Mouse (Mus musculus): ENCODE measurements around the gene Tmem11.
"Not testable (repeated sequence)": the region's sequence is repeated elsewhere in the genome, so short reads cannot be mapped to it uniquely, and the experiment has no call there.

Gene Tmem11

DNA sequence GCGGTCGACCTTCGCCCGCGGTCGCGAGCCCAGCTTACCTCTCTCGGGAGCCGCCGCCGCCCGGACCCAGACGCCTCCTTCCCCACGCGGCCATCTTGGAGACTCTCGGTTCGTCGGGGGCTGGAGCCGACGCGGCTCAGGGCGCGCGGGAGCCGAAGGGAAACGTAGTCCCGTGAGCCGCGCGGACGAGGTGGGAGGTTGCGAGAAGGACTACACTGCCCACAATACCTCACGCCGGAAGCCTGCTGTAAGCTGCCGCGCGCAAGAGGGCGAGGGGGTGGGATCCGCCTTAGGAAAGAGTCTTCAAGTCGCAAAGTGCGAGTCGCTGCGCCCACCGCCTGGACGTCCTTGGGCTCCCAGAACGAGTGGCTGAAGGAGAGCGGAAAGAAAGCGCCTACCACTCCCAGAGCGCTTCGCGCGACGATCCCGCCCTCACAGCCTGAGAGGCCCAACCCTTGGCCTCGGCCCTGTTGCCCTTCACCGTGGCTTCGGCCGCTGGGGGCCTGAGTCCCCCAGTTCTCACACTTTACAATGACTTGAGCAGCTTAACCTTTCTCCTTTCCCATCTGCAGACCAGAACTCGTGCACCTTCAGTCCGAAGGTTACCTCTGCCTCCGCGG is at the start of gene Tmem11:
Tmem11 (minus strand) TSS at position 598 of the 620 bp plus-strand sequence.
- DNase-seq = peak; percentile 91 to 92

DNA sequence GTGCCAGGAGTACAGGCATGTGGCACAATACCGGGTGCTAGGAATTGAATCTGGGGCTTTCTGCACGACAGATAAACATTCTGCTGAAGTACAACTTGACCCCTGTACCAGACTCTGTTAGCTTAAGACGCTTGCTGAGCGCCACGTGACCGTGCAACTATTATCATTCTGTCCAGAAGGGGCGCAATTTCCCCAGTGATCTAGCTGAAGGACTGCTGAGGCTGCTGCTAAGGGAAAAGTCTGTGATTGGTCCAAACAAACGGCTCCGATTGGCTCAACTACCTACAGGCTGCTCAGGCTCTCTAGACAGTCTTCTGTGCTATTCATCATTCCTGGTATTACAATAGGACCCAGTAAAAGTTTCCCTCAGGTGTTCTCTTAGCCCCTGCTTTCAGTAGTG is 48.2 kb upstream of the Tmem11 start:
- peak; percentile 89 to 97 for DNase-seq

DNA sequence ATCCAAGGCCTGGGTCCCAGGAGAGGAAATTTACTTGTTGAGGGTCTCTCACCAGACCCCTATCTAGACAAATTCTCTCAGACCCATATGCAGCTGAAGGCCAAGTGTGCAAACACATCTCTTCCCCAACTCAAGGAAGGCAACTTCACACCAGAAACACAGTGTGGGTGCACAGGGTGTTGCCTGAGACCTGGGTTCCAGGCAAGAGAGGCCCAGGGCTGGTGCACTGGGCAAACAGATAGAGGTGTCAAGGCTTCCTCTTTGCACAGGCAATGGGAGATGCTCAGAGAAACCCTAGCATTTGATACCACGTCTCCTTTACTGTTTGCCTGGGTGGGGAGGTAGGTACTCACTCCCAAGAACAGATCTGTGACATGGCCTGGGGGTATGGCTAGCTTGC is 45.9 kb upstream of the Tmem11 start:
- DNase-seq = no peak

DNA sequence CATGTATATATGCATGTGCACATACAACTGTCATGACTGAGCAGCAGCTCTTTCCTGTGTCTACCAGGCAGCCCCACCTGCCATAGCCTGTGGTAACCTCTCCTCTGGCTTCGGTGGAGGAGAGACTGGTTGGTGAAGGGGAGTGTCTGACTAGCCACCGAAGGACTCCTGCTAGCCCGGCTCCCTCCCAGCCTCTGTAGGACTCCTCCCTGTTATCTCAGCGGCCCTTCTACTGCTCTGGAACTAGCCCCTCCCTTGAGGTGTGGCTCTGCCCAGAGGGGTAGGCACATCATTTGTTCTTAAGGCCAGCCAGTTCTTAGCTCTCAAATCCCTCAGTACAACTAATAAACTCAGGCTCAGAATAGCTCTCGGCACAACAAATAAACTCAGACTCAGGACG is 45.4 kb upstream of the Tmem11 start:
- DNase-seq = no peak

DNA sequence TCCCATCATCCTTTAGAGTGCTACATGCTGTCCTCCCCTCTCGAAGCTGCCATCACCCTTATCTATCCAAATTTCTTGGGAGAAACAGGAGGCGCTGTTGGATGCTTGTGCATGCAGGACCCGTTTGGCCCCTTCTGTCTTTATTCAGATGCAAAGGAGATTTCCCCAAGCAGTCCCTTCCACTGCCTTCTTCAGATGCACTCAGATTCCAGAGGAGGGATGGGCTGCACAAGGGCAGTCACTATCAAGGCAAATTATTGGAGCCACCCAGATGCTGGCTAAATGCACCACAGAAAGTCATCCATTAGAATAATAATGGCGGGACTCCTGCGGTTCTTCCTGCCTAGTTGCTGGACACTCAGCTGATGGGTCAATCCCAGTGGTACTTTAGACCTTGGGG is 43.9 kb upstream of the Tmem11 start:
- no peak for DNase-seq

DNA sequence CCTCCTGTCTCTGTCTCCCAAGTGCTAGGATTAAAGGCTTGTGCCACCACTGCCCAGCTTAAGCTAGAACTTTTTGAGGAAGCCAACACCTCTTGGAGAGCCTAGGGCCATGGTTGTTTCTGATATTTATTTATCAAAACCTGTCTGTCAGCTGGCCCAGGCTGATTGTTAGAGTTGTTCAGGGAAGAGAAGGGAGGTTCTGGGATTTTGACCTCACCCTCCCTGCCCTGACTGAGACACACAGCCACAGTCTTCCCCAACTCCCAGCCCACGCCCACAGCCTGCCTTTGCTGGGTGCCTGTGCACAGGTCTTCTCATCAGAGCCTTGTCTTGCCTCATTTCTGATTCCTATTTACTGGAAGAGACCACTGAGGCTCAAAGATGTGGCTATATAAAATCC is 43.1 kb upstream of the Tmem11 start:
- no peak for DNase-seq

DNA sequence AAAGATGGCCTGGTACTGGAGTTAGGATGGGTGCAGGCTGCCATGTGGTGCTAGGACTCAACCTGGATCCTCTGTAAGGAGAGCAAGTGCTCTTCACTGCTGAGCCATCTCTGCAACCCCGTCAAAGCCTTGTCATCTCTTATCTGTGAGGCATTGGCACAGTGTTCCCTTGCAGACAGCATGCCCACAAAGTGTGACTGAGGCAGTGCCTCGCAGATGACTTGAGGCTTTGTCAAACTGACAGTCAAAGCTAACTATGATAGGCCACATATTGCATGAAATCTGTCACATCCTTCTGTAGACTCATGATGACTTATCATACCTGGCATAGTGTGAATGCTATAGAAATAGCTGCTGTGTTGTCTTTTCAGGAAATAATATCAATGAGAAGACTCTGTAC is 40.9 kb upstream of the Tmem11 start:
- no peak for DNase-seq

DNA sequence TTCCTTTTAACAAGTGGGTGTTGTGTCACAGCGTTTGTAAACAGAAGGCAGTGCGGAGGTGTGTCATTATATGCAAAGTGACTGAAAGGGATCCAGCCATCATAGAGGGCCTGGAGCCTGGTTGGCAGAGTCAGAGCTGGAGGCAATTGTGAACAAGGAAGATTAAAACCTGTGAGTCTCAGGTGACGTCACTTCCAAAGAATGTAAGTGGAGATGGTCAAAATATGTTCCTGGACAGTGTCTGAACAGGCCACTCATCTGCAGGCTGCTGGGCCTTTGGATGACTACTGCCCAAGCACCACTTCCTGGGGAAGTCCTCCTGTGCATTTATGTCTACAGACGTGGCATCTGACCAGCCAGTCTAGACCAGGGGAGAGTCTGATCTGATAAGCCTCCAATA is 36.1 kb upstream of the Tmem11 start:
- DNase-seq = no peak

DNA sequence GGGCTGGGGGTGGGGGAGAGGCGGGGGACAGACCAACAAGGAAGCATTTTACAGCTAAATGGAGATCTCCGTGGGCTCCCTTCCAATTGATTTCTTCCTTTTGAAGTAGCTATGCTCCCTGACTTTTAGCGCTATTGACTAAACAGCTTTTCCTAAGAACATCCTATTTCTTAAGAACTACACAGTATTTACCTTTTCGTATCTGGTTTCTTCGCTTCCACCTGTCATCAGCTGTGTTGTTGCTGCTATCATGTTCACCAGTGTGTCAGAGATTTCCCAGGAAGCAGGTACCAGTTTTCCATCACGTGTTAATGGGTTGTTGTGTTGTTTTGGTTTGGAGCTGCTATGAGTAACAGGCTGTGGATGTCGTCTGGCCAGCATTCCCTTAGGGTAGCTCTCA is 35.4 kb upstream of the Tmem11 start, which contains the start of gene Natd1:
Natd1 (minus strand) TSS at position 260 of the 400 bp plus-strand sequence.
- DNase-seq = no peak

DNA sequence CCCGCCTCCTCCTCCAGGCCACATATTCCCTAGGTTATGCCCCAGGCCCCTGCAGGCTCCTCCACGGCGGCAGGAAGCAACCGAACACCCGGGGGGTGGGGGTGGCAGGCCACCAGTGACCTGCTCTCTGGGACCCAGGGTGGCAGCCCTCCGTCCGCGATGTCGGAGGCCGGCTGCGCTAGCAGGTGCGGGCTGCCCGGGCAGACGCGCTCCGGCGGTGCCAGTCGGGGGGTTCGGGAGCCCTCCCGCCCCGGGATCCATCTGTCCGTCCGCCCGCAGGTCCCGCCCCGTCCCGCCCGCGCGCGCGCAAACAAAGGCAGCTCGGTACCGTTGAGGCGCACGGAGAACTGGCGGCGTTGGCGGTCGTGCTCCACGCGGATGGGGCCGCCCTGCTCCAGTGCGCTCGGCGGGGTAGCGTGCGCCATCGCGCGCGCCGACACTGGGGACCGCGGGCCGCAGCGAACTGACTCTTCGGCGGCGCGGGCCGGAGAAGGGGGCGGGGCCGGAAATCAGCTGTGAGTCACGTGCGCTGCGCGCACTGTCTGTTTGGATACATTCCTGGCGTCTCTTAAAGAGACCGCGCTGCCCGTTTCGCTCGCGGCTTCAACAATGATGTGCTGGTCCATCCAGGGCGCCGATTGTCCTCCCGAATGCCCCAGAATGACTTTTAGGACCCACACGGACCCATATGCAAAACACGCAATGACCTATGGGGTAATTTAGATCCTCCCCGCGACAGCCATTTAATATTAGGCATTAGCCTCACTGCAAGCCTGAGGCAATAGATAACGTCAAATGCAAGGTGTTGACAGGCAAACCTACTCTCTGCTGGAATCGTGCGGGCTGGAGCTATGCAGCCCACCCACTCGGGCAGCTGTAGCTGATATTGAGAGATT is 34.5 kb upstream of the Tmem11 start:
- DNase-seq = peak; percentile 94 to 95

DNA sequence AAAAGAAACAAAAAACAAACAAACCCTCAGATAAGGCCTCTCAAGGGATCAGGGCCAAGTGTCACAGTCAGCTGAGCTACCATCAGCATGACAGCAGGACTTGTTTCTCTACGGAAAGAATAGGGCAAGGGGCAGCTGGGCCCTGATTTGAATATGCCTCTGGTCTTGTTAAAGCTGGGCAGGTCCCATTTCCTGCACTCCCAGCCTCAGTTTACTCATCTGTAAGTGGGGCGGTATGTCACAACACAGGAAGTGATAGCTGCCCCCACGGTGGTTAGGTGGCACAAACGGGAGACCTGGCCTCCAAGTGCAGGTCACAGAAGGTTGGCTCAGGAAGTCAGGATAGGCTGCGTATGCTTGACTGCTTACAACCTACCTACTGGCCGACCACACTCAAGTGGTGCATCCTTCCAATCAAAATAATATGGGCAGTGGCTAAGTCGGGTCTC is 33.5 kb upstream of the Tmem11 start:
- DNase-seq = no peak

DNA sequence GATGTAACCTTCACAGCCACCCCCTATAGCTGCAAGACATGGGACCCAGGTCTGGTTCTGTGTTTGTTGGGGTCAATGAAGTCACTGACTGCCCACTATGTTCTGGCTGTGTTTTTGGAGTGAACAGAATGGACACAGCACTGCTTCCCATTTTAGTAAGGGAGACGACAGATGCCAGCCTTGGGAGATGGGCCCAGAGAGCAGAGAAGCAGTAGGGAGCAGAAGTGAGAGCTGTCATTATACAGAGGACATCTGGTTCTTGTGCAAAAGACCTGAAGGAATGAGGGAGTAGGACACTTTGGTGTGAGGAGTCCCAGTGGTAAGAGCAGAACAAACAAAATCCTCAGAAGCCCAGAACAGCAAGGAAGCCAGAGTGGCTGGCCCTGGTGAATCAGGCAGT is 30.6 kb upstream of the Tmem11 start:
- no peak for DNase-seq

DNA sequence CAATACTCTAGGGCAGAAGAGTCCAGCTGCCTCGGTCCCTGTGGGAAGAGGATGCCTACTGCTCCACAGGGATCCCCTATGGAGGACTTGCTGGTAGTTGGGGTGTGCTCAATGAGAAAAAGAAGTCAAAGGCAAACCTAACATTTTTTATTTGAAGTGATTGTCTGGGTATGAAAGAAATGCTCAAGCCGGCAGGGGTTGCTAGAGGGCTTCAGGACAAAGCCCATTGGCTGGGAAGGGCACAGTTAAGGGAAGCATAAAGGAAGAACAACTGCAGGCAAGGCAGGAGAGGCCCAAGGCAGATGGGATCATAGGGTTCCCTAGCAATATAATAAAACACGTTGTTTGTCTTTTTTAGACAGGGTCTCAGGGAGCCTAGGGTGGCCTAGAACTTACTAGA is 29.0 kb upstream of the Tmem11 start:
- no peak for DNase-seq

DNA sequence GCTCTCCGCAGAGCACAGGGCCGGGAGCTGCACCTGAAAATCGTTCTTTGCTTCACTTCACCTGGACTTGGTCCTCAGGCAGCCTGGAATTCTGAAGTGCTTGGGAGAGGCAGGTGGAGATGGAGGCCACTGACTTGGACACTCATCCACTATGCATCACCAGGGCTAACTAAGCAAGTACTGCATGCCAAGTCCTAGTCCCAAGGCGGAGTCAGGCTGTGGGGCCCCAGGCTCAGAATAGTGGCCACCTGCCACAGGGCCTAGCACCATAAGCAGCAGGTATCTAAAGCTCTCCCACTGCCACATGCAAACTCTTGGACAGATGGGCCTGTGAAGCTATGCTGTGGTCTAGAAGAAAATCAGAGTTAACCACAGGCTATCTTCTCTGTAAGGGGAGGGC is 27.4 kb upstream of the Tmem11 start:
- DNase-seq = no peak

DNA sequence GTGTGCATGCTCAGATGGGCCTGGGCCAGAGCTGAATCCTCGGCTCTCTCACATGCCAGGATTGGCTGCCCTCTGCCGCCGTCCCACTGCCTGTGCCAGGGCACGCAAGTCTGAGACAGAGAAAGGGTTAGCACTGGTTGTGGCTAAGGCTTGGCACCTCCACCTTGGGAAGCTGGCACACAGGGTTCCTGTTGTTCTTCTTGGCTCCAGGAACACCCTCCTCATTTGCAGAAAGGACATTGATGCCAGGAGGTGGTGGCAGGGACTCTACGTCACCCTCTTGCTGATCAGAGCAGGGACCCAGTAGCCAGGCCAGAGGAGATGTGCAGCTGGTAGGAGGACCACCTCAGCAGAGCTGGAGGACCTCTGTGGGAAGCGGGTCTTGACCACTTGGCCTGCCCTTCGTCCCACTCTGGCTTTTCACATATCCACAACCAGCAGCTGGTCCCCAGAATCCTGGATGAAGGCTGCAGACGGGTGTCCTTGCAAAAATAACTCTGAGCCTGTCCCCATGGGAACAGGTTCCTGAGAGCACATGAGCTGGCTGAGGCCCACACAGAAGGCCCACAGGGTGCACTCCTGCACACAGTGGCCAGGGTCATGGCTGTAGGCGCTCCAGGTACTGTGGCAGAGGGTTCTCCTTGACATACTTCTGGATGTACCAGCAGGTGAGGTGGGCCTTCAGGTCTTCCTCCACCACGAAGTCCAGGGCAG is 26.5 kb upstream of the Tmem11 start:
- peak; percentile 46 to 48 for DNase-seq

DNA sequence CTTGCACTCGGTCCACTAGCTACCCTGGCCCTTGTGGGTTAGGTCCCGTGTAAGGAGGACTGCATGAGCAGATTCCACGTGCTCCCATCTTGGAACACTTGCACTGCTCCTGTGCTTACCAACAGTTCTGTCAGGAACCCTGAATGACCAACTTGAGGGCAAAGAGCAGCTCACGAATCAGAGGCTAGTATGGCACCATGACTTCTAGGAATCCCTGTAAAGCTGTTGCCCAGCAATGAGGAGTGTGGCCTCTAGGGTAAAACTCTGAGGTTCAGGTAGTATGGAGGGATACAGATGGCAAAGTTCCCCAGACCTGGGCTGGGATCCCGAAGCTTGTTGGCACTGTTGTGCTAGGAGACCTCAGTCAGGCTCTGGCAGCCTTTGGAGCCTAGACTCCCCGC is 24.6 kb upstream of the Tmem11 start:
- DNase-seq = peak; percentile 45 to 47

DNA sequence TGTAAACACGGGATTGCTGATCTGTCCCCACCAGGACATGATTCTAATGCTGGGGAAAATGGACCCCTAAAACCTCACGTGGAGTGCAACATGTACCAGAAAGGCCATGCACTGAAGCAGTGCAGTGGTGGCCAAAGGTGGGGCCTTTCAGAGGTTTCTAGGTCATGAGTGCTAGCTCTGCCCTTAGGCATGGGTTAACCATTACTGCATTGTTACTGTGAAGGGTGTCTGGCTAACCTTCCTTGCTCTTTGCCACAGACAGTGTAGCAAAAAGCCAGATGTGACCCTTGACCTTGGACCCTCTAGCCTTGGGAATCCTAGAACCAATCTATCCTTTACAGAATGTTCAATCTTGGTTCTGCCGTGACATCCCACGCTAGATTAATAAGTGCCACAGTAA is 23.4 kb upstream of the Tmem11 start:
- no peak for DNase-seq

DNA sequence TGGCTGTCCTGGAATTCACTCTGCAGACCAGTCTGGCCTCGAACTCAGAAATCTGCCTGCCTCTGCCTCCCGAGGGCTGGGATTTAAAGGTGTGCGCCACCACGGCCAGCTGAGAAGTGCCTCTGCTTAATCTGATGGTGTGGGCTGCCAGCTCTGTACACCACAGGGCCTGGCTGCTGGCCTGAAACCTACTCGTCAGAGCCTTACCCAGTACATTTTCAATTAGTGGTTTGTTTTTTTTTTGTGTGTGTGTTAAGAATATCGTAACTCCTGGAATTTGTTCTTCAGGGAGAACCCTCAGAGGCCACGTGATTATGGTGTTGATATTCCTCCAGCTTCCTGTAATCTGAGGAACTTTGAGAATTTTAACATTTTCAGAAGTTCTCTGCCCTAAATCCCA is 22.9 kb upstream of the Tmem11 start:
- no peak for DNase-seq

DNA sequence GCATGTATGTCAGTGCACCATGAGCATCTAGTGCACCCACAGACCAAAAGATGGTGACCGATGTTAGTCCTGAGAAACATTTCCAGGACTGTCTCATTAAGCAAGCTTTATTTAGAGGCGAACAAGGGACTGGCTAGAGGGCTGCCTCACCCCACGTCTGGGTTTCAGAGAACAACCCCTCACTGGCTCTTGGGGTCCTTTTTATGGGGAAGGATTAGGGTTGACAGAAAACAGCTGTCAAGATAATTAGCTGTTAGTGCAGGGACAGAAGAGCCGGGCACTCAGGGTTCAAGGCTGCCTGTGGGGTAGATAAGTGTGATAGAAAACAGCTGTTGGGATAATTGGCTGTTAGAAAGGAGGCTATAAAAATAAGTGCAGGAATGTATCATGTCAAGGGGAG is 16.8 kb upstream of the Tmem11 start:
- no peak for DNase-seq

DNA sequence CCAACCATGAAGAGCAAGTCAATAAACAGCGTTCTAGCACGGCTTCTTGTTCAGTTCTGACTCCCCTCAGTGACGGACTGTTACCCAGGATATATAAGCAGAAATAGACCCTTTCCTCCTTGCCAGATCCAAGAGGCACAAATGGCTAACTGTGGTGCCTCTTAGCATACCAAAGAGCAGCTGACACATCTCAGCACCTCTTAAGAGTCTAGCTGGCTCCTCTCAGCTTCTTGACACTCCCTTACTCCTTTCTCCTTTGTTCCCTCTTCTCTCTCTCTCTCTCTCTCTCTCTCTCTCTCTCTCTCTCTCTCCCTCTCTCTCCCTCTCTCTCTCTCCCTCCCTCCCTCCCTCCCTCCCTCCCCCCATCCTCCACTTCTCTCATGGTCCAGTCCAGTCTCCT is 11.7 kb upstream of the Tmem11 start:
- no peak for DNase-seq

DNA sequence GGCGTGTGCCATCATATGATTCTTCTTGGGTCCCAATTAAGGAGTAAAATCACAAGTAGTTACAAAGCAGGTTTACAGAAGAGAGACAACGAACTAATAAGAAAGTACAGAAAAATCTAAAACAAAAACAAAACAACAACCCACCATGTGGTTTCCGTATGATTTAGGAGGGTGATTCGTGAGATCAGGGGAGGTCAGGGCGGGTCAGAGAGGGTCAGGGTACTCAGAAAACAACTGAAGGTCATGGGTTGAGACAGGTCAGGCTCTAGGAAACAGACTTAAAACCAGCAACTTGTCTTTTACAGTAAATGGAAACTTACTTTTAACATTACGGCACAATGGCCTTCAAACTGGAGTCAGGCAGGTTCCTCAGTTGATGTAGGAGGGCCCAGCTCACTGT is 11.2 kb upstream of the Tmem11 start:
- DNase-seq = no peak

DNA sequence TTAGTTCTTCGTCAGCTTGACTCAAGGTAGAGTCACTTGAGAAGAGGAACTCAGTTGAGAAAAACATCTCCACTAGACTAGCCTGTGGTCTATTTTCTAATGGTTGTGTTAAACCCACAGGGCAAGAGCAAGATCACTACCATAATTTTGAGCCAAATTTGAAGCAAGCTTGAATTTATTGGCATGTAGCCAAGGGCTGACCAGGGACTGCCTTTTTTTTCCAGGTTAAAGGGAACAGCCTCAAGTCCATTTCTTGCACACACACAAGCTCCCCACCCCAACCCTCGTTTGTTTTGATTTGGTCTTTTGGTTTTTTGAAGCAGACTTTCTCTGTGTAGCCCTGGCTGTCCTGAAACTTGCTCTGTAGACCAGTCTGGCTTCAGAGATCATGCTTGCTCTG is 10.8 kb upstream of the Tmem11 start:
- no peak for DNase-seq

DNA sequence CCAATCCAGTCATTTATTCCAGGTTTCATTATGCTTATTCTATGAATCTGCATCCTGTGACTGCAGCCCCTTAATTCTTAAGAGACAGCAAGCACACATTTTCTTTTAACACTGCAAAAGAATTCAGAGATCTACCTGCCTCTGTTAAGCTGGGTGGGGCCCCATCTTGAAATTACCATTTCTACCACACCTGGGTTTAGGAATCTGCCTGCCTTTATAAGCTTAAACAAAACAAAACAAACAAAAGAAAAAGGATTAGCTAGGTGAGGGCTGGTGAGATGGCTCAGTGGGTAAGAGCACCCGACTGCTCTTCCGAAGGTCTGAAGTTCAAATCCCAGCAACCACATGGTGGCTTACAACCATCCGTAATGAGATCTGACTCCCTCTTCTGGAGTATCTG is 7.9 kb upstream of the Tmem11 start:
- DNase-seq = not testable (repeated sequence)

DNA sequence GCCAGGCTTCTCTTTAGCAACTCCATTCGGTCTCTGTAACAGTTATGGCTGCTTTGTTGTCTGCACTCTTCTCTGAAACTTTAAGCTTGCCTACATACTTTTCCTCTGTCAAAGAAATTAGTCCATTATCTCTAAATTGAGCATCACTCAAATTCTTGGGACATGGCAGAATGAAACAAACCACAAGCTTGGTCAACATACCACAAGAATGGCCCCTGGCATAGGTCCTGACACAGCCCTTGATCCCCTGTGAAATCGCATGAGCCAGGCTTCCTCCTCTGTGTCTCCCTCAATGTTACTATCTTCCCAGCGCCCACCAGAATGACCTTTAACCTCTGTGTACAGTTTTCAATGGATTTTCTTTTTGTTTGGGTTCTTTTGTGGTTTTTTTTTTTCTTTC is 3.3 kb upstream of the Tmem11 start:
- DNase-seq = no peak

All from cerebellum, postnatal 36 days (tissue).